Mouse (Mus musculus) liver, adult 2 months (tissue): ENCODE results near the gene Mfn2.

Experiments
- CTCF ChIP-seq: fragments of 200-500 bp; IDR thresholded peaks from 2 replicates; pipeline ENCODE4 v1.5.1; 2011; ENCODE audit warnings: low read depth, low read length, control low read depth
- POLR2A ChIP-seq: fragments of 200-500 bp; IDR thresholded peaks from 2 replicates; pipeline ENCODE4 v1.6.1; 2011; ENCODE audit warnings: low read length, control low read depth; ENCODE audit not compliant: insufficient read depth; ENCODE audit errors: extremely low read depth

DNA sequence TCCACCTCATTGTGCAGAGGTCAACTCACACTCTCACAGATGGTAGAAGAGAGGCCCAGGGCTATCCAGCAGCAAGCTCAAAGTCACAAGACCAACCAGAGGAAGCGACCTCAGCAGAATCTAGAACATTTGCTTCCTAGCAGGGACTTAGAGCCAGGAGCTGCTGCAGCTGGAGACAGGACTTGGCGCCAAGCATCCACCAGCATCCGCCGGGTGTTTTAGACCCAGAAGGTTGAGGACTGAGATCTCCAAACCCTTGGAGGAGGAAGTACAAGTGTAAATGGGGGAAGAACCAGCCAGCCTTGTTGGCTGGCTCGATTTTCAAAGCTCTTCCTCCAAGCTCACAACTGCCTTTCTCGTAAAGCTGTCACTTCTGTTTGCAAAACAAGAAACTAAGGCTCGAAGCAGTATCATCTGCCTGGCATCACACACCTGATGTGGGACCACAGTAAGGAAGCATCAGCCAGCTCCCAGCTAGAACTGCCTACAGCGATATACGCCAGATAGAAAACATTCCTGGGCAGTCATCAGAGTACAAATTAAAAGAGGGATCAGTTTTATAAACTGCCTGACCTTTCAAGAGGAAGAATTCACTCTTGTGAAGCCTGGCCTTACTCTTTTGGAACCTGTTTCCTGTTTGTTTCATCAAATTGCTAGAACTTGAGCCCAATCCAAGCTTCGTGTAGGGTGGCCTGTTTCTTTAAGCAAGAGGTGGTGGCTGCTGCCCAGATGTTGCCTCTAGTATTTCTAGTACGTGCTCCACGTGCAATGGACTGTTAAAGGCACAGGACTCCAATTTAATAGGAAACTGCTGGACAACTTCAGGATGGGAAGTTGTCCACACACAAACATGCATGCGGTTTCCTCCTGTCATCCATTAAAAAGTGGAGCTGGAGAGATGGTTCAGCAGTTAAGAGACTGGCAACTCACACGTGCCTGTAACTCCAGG, 33.9 kb upstream of the Mfn2 start:
- TF ChIP-seq CTCF: no peak
- TF ChIP-seq POLR2A: no peak
